Mouse (Mus musculus): ENCODE measurements around the gene Card14. TPM values are rescaled to one million over a fixed set of nuclear protein-coding genes. Genes with fewer than 3 reads are reported as not detected.
"Not testable (repeated sequence)": the region's sequence is repeated elsewhere in the genome, so short reads cannot be mapped to it uniquely, and the experiment has no call there.

Card14 gene
- polyA plus RNA-seq, 1 experiment, result 0.44 TPM

GRCm38 (mm10) chr11:119382338-119382850 is 74.8 kb downstream of the Card14 start:
- no peaks in the 10 kb centered on the region for H3K36me3 ChIP-seq (ENCODE audit: control insufficient read depth, insufficient read depth, low read length)
- no peak overlapping the region for H3K27ac ChIP-seq (ENCODE audit: control insufficient read depth, insufficient read depth, low read depth, low read length)
- H3K27me3 ChIP-seq (ENCODE audit: control insufficient read depth, insufficient read depth, low read length), result no peaks in the 10 kb centered on the region
- no peaks in the 10 kb centered on the region for H3K4me1 ChIP-seq (ENCODE audit: control insufficient read depth, insufficient read depth, low read length)
- TF ChIP-seq POLR2A (IDR thresholded peaks at IDR 0.05; ENCODE audit: control insufficient read depth, low read depth, low read length) (no peak), CTCF (IDR thresholded peaks at IDR 0.05; ENCODE audit: control insufficient read depth, insufficient read depth, insufficient replicate concordance, low read depth, low read length) (no peak)
- H3K4me3 ChIP-seq (ENCODE audit: control insufficient read depth, low read depth, low read length), result no peak overlapping the region

GRCm38 (mm10) chr11:119384904-119385303 is 77.3 kb downstream of the Card14 start:
- TF ChIP-seq POLR2A (IDR thresholded peaks at IDR 0.05; ENCODE audit: control insufficient read depth, low read depth, low read length), result no peak
- no peak for TF ChIP-seq CTCF (IDR thresholded peaks at IDR 0.05; ENCODE audit: control insufficient read depth, insufficient read depth, insufficient replicate concordance, low read depth, low read length)
- Histone ChIP-seq H3K36me3 (ENCODE audit: control insufficient read depth, insufficient read depth, low read length) (no peaks in the 10 kb centered on the region), H3K27ac (ENCODE audit: control insufficient read depth, insufficient read depth, low read depth, low read length) (no peak overlapping the region), H3K27me3 (ENCODE audit: control insufficient read depth, insufficient read depth, low read length) (no peaks in the 10 kb centered on the region), H3K4me3 (ENCODE audit: control insufficient read depth, low read depth, low read length) (no peak overlapping the region), H3K4me1 (ENCODE audit: control insufficient read depth, insufficient read depth, low read length) (peaks cover 7% of the 10 kb centered on the region)

- Histone ChIP-seq H3K27ac (ENCODE audit: control insufficient read depth, insufficient read depth, low read depth, low read length) (no peak overlapping the region), H3K4me3 (ENCODE audit: control insufficient read depth, low read depth, low read length) (no peak overlapping the region), H3K36me3 (ENCODE audit: control insufficient read depth, insufficient read depth, low read length) (no peaks in the 10 kb centered on the region), H3K4me1 (ENCODE audit: control insufficient read depth, insufficient read depth, low read length) (peaks cover 9% of the 10 kb centered on the region), H3K27me3 (ENCODE audit: control insufficient read depth, insufficient read depth, low read length) (no peaks in the 10 kb centered on the region)
- TF ChIP-seq CTCF (IDR thresholded peaks at IDR 0.05; ENCODE audit: control insufficient read depth, insufficient read depth, insufficient replicate concordance, low read depth, low read length) (no peak), POLR2A (IDR thresholded peaks at IDR 0.05; ENCODE audit: control insufficient read depth, low read depth, low read length) (no peak)
These were observed 78.7 kb downstream of the Card14 start for GRCm38 (mm10) chr11:119386306-119386705.

GRCm38 (mm10) chr11:119387273-119387672 is 79.7 kb downstream of the Card14 start:
- H3K36me3 ChIP-seq (ENCODE audit: control insufficient read depth, insufficient read depth, low read length); H3K27ac ChIP-seq (ENCODE audit: control insufficient read depth, insufficient read depth, low read depth, low read length); H3K27me3 ChIP-seq (ENCODE audit: control insufficient read depth, insufficient read depth, low read length); H3K4me3 ChIP-seq (ENCODE audit: control insufficient read depth, low read depth, low read length): not testable (repeated sequence)
- peaks cover 15% of the 10 kb centered on the region for H3K4me1 ChIP-seq (ENCODE audit: control insufficient read depth, insufficient read depth, low read length)

DNA sequence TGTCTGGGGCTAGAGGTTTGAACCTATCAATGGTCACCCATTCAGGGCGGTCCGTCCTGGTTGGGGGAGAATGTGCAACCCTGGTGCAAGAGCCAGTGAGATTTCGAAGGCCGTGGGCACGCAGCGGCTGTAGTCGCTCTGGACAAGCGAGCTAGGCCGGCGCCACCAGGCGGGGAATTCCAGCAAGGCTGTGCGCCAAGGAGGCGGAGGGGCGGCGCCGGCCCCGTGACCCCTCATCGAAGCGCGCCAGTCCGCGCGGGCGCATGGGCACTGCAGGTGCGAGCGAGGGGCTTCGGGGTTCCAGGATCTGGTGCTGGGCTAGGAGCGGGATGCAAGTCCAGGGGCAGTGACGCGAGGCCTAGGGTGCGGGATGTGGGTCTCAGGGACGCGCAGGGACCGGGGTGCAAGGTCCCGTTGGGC is 82.3 kb downstream of the Card14 start:
- Histone ChIP-seq H3K4me3 (ENCODE audit: control insufficient read depth, low read depth, low read length) (peak overlapping the region; percentile 69), H3K27me3 (ENCODE audit: control insufficient read depth, insufficient read depth, low read length) (no peaks in the 10 kb centered on the region), H3K27ac (ENCODE audit: control insufficient read depth, insufficient read depth, low read depth, low read length) (peak overlapping the region; percentile 73)

DNA sequence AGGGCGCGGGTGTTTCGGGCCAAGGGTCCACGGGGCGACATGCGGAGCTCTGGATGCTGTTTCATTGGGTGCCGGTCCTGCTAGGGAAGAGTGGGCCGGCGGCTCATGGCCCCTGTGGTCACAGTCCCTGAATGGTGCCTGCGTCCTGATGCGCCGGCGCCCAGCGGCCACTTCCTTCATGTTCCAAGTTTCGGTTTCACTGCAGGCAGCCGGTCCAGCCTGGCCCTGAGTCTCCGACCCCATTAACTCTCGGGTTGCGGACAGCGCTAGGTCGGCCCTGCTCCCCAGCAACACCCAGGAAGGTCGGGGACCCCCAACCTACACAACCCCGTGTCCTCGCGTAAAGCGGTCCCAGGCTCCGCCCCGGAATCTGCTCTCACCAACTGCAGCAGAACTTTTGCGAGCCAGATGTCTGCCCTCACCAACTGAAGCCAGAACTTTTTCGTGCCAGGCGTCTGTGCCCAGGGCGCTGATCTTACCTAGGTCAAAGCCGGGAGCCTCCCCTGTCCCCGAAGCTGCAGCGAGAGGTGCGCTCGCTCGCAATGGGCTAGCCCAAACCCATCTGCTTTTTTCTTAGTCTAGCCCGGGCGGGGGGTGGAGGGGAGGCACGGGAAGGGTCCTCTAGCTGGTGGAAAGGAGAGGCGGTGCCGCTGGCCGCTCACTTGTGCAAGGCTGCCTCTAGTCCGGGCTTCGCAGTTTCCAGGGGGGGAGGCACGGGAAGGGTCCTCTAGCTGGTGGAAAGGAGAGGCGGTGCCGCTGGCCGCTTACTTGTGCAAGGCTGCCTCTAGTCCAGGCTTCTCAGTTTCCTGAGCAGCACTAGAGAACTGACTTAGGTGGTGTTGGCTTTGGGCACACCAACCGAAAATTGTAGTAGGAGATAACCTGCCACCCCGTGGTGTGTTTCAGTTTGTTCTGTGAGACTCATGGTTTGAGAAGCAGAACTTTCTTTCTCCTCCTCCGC is 83.0 kb downstream of the Card14 start:
- peaks cover 16% of the 10 kb centered on the region for H3K4me1 ChIP-seq (ENCODE audit: control insufficient read depth, insufficient read depth, low read length)
- peak overlapping the region; percentile 69 for H3K4me3 ChIP-seq (ENCODE audit: control insufficient read depth, low read depth, low read length)
- peak overlapping the region; percentile 73 for H3K27ac ChIP-seq (ENCODE audit: control insufficient read depth, insufficient read depth, low read depth, low read length)
- TF ChIP-seq CTCF (IDR thresholded peaks at IDR 0.05; ENCODE audit: control insufficient read depth, insufficient read depth, insufficient replicate concordance, low read depth, low read length), result no peak
- peak; percentile 8; the same call in 1 of the 2 replicates for TF ChIP-seq POLR2A (IDR thresholded peaks at IDR 0.05; ENCODE audit: control insufficient read depth, low read depth, low read length)
- H3K27me3 ChIP-seq (ENCODE audit: control insufficient read depth, insufficient read depth, low read length), result no peaks in the 10 kb centered on the region
- no peaks in the 10 kb centered on the region for H3K36me3 ChIP-seq (ENCODE audit: control insufficient read depth, insufficient read depth, low read length)

More for the DNA sequence above, 82.3 kb downstream of the Card14 start:
- Histone ChIP-seq H3K36me3 (ENCODE audit: control insufficient read depth, insufficient read depth, low read length) (no peaks in the 10 kb centered on the region), H3K4me1 (ENCODE audit: control insufficient read depth, insufficient read depth, low read length) (peaks cover 16% of the 10 kb centered on the region)
- TF ChIP-seq POLR2A (IDR thresholded peaks at IDR 0.05; ENCODE audit: control insufficient read depth, low read depth, low read length) (peak; percentile 2; the same call in 1 of the 2 replicates), CTCF (IDR thresholded peaks at IDR 0.05; ENCODE audit: control insufficient read depth, insufficient read depth, insufficient replicate concordance, low read depth, low read length) (no peak)

- TF ChIP-seq CTCF (IDR thresholded peaks at IDR 0.05; ENCODE audit: control insufficient read depth, insufficient read depth, insufficient replicate concordance, low read depth, low read length) (no peak), POLR2A (IDR thresholded peaks at IDR 0.05; ENCODE audit: control insufficient read depth, low read depth, low read length) (no peak)
- peak overlapping the region; percentile 3; the same call in 1 of the 2 replicates for H3K4me3 ChIP-seq (ENCODE audit: control insufficient read depth, low read depth, low read length)
- H3K4me1 ChIP-seq (ENCODE audit: control insufficient read depth, insufficient read depth, low read length), result peaks cover 16% of the 10 kb centered on the region
- peak overlapping the region; percentile 81 for H3K27ac ChIP-seq (ENCODE audit: control insufficient read depth, insufficient read depth, low read depth, low read length)
- H3K27me3 ChIP-seq (ENCODE audit: control insufficient read depth, insufficient read depth, low read length), result no peaks in the 10 kb centered on the region
- no peaks in the 10 kb centered on the region for H3K36me3 ChIP-seq (ENCODE audit: control insufficient read depth, insufficient read depth, low read length)
These were observed 83.9 kb downstream of the Card14 start for GRCm38 (mm10) chr11:119391386-119392000.

Measured in testis, adult 2 months (tissue).